Mouse (Mus musculus) neural tube, embryonic 12.5 days (tissue): ENCODE data around the gene Nfkbil1. TPM values are rescaled to one million over a fixed set of nuclear protein-coding genes. Genes with fewer than 3 reads are reported as not detected.

Experiments used
- ATAC-seq: fragments of 200-750 bp; cut with Nextera tagmentation; 2 replicates; pipeline ENCODE4 v1.8.0; 2017; ENCODE audit warnings: low read depth, mild to moderate bottlenecking, moderate TSS enrichment, moderate library complexity; ENCODE audit not compliant: low FRiP score
- H3K27ac ChIP-seq: fragments of 300-500 bp; sonication (generic); 2 replicates; pipeline ENCODE4 v1.5.1; 2016
- H3K27me3 ChIP-seq: fragments of 300-500 bp; sonication (generic); replicated peaks from 2 replicates; pipeline ENCODE4 v1.6.1; 2016; ENCODE audit warnings: mild to moderate bottlenecking
- H3K36me3 ChIP-seq: fragments of 300-500 bp; sonication (generic); 2 replicates; pipeline ENCODE4 v1.6.1; 2016; ENCODE audit warnings: mild to moderate bottlenecking
- H3K4me1 ChIP-seq: fragments of 300-500 bp; sonication (generic); 2 replicates; pipeline ENCODE4 v1.6.1; 2016
- H3K4me2 ChIP-seq: fragments of 300-500 bp; sonication (generic); replicated peaks from 2 replicates; pipeline ENCODE4 v1.6.1; 2016; ENCODE audit warnings: mild to moderate bottlenecking
- H3K4me3 ChIP-seq: fragments of 300-500 bp; sonication (generic); 2 replicates; pipeline ENCODE4 v1.5.1; 2016
- H3K9ac ChIP-seq: fragments of 300-500 bp; sonication (generic); 2 replicates; pipeline ENCODE4 v1.6.1; 2016; ENCODE audit warnings: mild to moderate bottlenecking
- H3K9me3 ChIP-seq: fragments of 300-500 bp; sonication (generic); 2 replicates; pipeline ENCODE4 v1.6.1; 2016; ENCODE audit warnings: mild to moderate bottlenecking
- WGBS: fragments of 180-500 bp; shearing (Covaris S2); methylation state at CpG from one replicate; pipeline ENCODE4 v1.1.7; 2016; 5-methylcytosine and 5-hydroxymethylcytosine counted together
- polyA plus RNA-seq: library from polyadenylated mRNA; unstranded; fragments of >200 nt; fragmentation: Nextera tagmentation; extraction: Ambion mirVana; gene quantifications from 2 replicates; pipeline ENCODE4 v1.2.1, GENCODE M21; 2016

Gene Nfkbil1
- polyA plus RNA-seq, result 10.6 and 11.5 TPM in 2 replicates

DNA sequence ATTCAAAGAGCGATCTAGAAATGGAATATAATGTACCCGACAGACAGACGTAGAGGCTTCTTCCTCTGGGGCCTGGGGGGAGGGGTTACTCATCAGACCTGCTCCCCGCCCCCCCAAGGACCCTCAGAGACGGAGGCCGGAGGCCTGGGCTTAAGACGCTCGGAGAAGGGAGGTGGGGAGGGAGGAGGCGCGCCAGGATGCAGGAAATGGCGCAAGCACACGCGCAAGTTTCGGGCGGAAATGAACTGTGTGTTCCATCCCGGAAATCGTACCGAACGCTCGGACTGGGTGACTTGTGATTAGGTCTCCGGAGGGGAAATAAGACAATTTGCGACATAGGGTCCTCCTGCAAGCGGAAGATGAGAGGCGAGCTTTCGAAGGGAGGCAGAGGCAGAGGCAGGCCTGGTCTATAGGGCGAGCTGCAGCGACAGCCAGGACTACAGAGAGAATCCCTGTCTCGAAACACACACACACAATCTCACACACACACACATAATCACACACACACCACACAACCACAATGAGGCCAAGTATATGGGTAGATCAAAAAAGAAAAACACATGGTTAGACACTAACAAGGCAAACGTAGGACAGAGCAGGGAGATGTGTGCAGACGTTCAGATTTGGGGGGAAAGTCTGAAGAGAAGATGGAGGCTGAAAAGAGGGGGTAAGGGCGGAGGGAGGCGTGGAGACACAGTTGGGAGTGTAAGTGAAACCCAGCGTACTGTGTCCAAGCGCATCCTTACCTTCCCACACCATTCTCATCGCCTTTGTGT lies at the start of gene Nfkbil1:
TSS of gene Nfkbil1 (minus strand) at position 179 of the 776 bp plus-strand sequence.
- peak within 1 kb of the TSS; percentile 87 for H3K27ac ChIP-seq
- H3K36me3 ChIP-seq, result peaks cover 6% of the 10 kb centered on the region; the same call in 1 of the 2 replicates
- under 1% methylated on average over 35 of the region's 35 CpGs for WGBS
- ATAC-seq, result peak; percentile 80
- H3K27me3 ChIP-seq, result no peaks in the 10 kb centered on the region
- peak within 1 kb of the TSS; percentile 58 for H3K4me3 ChIP-seq
- peak within 1 kb of the TSS; percentile 81 for H3K9ac ChIP-seq
- peak within 1 kb of the TSS; percentile 90 for H3K4me2 ChIP-seq
- H3K9me3 ChIP-seq, result no peaks in the 10 kb centered on the region
- H3K4me1 ChIP-seq, result peaks cover 36% of the 10 kb centered on the region

DNA sequence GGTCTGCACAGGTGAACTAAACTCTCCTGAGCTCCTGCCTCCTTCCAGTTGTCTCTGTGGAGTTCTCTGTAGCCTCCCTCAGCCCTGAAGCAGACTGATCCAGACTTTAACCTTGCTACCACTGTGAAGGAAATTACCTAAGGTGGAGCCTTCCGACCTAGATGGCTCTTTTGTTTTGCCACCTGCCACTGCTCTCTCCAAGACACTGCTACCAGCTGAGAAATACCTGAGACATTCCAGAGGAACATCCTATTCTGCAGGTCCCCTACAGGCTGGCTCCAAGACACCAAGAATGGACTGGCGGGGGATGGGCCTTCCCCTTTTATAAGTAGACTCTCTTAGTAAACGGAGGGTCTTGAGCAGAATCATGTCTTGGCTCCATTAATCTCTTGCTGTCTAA lies 44.7 kb upstream of the Nfkbil1 start:
- 66% methylated on average over 3 of the region's 3 CpGs for WGBS
- Histone ChIP-seq H3K27ac (no peak overlapping the region), H3K27me3 (no peaks in the 10 kb centered on the region; the same call in 1 of the 2 replicates), H3K9me3 (no peaks in the 10 kb centered on the region), H3K9ac (no peak overlapping the region), H3K36me3 (no peaks in the 10 kb centered on the region), H3K4me1 (no peaks in the 10 kb centered on the region), H3K4me3 (no peak overlapping the region), H3K4me2 (no peak overlapping the region)
- ATAC-seq, result no peak

DNA sequence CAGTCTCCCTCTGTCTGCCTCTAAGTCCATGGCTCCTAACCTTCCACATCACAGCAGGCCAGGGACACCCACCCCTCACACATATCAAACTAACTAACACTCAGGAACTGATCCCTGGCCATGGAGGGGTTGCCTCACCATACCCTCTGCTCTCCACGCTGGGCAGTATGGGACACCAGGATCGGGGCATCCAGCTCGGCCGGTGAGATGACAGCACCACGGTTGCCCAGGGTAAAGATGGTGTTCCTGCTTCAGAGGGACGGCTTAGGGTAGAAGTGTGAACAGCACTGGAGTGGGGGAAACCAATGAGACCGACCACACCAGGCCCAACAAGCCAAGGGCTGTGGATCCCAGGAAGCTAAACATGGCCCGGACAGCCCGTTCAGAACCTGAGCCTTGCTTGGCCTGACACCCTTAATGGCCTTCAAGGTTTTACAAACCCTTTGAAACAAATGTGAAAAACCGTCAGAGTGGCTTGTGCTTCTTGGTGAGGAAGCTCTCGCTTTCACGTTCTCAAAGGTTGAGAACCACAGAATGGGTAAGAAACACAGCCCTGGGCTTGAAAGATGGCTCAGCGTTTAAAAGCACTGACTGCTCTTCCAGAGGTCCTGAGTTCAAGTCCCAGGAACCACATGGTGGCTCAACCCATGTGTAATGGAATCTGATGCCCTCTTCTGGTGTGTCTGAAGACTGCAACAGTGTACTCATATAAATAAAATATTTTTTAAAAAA lies 43.5 kb upstream of the Nfkbil1 start:
- ATAC-seq, result no peak
- H3K27ac ChIP-seq, result no peak overlapping the region
- no peaks in the 10 kb centered on the region for H3K4me1 ChIP-seq
- H3K9ac ChIP-seq, result no peak overlapping the region
- H3K36me3 ChIP-seq, result no peaks in the 10 kb centered on the region
- 88% methylated on average over 13 of the region's 13 CpGs for WGBS
- H3K4me2 ChIP-seq, result no peak overlapping the region
- no peak overlapping the region for H3K4me3 ChIP-seq
- H3K27me3 ChIP-seq, result no peaks in the 10 kb centered on the region; the same call in 1 of the 2 replicates
- H3K9me3 ChIP-seq, result no peaks in the 10 kb centered on the region

DNA sequence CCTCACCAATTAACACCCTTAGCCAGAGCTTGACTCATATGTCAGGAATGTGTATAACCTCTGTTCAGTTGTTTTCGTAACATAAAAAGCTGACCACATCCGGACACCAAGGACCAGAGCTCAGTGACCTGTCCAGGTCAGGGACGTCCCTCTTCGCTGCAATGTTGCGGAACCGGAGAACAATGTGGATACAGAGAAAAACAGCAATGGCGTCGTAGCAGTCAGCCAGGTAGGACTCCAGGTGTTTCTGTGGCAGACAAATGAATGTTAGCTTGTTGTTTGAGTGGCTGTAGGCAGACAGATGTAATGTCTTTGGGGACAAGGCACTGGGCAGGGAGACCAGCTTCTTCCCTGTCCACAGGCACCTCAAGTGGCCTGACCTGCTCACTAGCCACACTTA lies 42.5 kb upstream of the Nfkbil1 start:
- no peak for ATAC-seq
- WGBS, result 92% methylated on average over 8 of the region's 8 CpGs

DNA sequence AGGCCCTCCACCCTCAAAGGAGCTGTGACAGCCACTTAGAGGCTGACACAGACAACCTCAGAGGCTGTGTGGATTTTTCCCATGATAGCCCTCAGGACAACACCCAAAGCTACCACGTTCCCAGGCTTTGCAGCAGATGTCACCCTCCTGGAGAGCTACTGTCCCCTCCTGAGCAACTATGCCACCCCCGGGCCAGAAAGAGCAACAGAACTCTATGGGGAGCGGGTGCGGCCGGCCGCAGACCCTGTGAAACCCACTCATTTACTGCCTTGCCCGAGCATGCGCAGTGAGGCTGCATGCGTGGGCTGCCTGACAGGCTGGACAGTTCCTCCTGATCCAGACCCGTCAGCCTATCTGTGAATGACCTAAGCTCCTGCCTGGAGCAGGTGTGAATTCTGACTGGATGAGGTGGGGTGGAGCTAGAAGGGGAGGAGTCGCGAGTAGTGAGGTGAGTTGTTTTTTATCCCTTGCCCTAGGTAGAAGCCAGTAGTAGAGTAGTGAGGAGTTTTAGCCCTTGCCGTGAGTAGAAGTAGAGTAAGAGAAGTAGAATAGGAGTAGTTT lies 40.8 kb upstream of the Nfkbil1 start:
- H3K4me3 ChIP-seq, result no peak overlapping the region
- H3K9ac ChIP-seq, result 0 out of 2 replicates have a peak overlapping the region, but pooled peaks have one; percentile 29
- no peaks in the 10 kb centered on the region; the same call in 1 of the 2 replicates for H3K27me3 ChIP-seq
- no peak for ATAC-seq
- H3K27ac ChIP-seq, result no peak overlapping the region
- no peaks in the 10 kb centered on the region for H3K36me3 ChIP-seq
- WGBS, result 23% methylated on average over 13 of the region's 13 CpGs
- no peaks in the 10 kb centered on the region for H3K4me1 ChIP-seq
- H3K9me3 ChIP-seq, result no peaks in the 10 kb centered on the region
- peak overlapping the region; percentile 33; the same call in 1 of the 2 replicates for H3K4me2 ChIP-seq

More for the DNA sequence above, 42.5 kb upstream of the Nfkbil1 start:
- no peak overlapping the region for H3K4me3 ChIP-seq
- H3K9me3 ChIP-seq, result no peaks in the 10 kb centered on the region
- no peaks in the 10 kb centered on the region for H3K4me1 ChIP-seq
- no peaks in the 10 kb centered on the region; the same call in 1 of the 2 replicates for H3K27me3 ChIP-seq
- no peak overlapping the region for H3K4me2 ChIP-seq
- no peaks in the 10 kb centered on the region for H3K36me3 ChIP-seq
- H3K9ac ChIP-seq, result no peak overlapping the region
- H3K27ac ChIP-seq, result no peak overlapping the region

DNA sequence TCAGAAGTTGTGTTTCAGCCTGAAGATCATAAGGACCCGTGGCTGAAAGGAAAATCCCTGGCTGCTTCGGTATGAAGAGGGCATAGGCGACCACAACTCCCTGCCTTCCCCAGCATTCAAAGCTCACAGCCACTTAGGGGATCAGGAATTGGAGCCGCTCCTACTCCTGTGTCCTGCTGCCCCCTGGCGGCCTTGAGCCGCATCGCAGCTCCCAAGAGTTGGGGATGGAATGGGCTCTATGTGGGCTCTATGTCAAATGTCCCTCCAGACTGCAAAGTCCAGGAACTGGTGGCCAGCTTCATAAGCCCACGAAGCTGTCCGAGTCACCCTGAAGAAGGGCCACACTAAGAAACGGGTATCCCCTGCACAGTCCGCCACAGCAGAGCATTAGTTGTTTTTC lies 39.2 kb upstream of the Nfkbil1 start:
- no peak overlapping the region for H3K4me2 ChIP-seq
- H3K27me3 ChIP-seq, result no peaks in the 10 kb centered on the region; the same call in 1 of the 2 replicates
- no peak overlapping the region for H3K27ac ChIP-seq
- H3K9ac ChIP-seq, result no peak overlapping the region
- H3K4me1 ChIP-seq, result no peaks in the 10 kb centered on the region
- no peaks in the 10 kb centered on the region for H3K9me3 ChIP-seq
- no peak overlapping the region for H3K4me3 ChIP-seq
- H3K36me3 ChIP-seq, result no peaks in the 10 kb centered on the region
- no peak for ATAC-seq
- 7% methylated on average over 11 of the region's 11 CpGs for WGBS

DNA sequence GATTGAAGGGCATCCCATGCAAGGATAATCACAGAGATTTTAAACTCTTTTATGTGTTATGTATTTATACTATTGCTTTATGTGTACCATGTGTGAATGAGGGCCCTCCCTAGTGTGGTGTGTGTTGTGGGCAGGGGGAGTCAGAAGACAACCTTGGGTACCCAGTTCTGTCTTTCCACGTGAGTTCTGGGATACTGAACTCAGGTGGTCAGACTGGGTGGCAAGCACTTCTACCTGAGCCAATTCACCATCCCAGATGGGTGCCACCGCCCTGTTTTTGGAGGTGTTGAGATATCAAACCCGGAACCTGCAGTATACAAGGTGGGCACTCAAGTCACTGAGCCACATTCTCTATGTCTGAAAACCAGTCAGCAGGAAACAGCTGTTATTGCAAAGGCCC lies 36.7 kb upstream of the Nfkbil1 start:
- no peak for ATAC-seq
- no peaks in the 10 kb centered on the region for H3K36me3 ChIP-seq
- WGBS, result 73% methylated on average over 3 of the region's 3 CpGs
- no peak overlapping the region for H3K27ac ChIP-seq
- H3K4me1 ChIP-seq, result no peaks in the 10 kb centered on the region
- no peak overlapping the region for H3K9ac ChIP-seq
- H3K27me3 ChIP-seq, result no peaks in the 10 kb centered on the region; the same call in 1 of the 2 replicates
- H3K9me3 ChIP-seq, result no peaks in the 10 kb centered on the region
- no peak overlapping the region for H3K4me3 ChIP-seq
- no peak overlapping the region for H3K4me2 ChIP-seq

DNA sequence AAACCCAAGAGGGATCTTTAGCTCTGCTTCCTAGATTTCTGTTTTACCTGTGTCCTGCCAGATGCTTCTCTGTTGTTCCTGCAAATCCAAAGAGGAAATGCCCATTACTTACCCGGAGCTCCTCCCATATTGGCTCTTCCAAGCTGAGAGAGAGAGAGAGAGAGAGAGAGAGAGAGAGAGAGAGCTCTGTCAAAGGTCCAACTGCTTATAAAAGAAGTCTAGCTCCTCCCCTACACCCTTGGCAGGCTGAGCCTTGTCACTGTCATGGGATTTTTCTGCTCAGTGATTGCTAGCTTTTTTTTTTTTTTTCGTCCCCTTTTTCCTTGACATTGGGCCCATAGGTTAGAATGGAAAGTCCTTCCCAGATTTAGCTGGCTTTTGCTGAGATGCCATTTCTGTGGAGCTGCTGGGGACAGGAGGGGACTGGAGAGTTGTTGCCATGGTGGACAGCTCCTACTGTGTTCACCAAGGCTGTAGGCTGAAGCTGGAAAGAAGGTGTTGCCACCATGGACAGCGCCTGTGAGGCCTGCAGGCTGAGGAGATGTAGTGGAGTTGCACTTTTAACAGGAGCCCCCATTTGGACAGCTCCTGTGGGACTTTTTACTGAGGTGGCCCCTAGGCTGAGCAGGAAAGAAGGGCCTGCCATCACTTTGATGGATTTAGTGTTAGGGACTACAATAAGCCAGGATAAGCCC lies 34.2 kb upstream of the Nfkbil1 start:
- ATAC-seq, result no peak
- Histone ChIP-seq H3K27me3 (0 out of 2 replicates have a peak, but pooled peaks cover 4% of the 10 kb centered on the region), H3K9me3 (no peaks in the 10 kb centered on the region), H3K9ac (no peak overlapping the region), H3K36me3 (no peaks in the 10 kb centered on the region), H3K27ac (no peak overlapping the region), H3K4me3 (no peak overlapping the region), H3K4me2 (no peak overlapping the region), H3K4me1 (no peaks in the 10 kb centered on the region)
- 24% methylated on average over 3 of the region's 3 CpGs for whole genome bisulfite sequencing

DNA sequence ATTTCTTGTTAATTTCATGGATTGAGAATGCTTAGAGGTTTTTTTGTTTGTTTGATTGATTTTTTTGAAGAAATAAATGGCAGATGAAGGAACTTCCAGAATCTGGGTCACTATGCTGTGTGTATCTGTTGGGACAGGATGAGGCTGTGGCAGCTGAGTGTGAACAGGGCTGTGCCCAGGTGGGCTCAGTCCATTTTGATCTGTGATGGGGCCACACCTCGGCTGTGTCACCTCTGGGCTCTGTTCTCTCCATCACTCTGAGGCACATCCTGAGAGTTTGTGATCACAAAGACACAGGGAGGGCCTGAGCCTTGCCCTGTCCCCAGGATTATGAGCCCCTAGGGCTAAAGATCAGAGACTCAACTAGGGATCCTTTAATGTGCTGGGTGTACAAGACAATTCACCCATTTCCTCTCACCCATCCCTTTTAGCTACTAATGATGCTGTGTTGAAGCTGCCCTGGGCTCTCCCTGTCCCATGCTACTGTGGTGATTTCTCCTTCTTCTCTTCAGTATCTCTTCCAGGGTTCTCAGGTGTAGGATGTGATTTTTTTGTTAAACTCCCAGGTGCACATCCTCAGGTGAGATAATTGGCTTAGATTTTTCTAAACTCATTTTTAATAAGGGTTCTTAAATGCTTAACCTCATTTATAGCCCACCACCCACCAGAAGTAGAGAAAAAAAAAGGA lies 32.0 kb upstream of the Nfkbil1 start:
- H3K4me1 ChIP-seq, result 0 out of 2 replicates have a peak, but pooled peaks cover 7% of the 10 kb centered on the region
- no peak overlapping the region for H3K4me2 ChIP-seq
- no peaks in the 10 kb centered on the region for H3K36me3 ChIP-seq
- H3K9ac ChIP-seq, result no peak overlapping the region
- WGBS, result 83% methylated on average over 1 of the region's 1 CpGs
- no peak overlapping the region for H3K27ac ChIP-seq
- no peak overlapping the region for H3K4me3 ChIP-seq
- peaks cover 11% of the 10 kb centered on the region; the same call in 1 of the 2 replicates for H3K27me3 ChIP-seq
- ATAC-seq, result no peak
- no peaks in the 10 kb centered on the region for H3K9me3 ChIP-seq

DNA sequence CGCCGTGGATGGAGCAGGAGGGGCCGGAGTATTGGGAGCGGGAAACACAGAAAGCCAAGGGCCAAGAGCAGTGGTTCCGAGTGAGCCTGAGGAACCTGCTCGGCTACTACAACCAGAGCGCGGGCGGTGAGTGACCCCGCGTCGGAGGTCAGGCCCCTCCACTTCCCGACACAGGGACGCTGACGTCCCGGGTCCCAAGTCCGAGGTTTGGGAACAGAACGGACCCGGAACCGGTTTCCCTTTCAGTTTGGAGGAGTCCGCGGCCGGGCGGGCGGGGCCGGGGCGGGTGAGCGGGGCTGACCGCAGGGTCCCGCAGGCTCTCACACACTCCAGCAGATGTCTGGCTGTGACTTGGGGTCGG lies 27.9 kb upstream of the Nfkbil1 start:
- 3% methylated on average over 31 of the region's 31 CpGs for WGBS
- Histone ChIP-seq H3K36me3 (no peaks in the 10 kb centered on the region), H3K9ac (peak overlapping the region; percentile 62), H3K27ac (no peak overlapping the region), H3K4me3 (peak overlapping the region; percentile 60), H3K4me2 (peak overlapping the region; percentile 96), H3K9me3 (no peaks in the 10 kb centered on the region), H3K4me1 (0 out of 2 replicates have a peak, but pooled peaks cover 7% of the 10 kb centered on the region), H3K27me3 (peaks cover 11% of the 10 kb centered on the region; the same call in 1 of the 2 replicates)
- ATAC-seq, result peak; percentile 45
